Mouse (Mus musculus): ENCODE measurements around the gene Camk1d. TPM values are rescaled to one million over a fixed set of nuclear protein-coding genes. Genes with fewer than 3 reads are reported as not detected.

Camk1d gene
- polyA plus RNA-seq, 1 experiment from 2014 or later = 2.4 TPM

DNA sequence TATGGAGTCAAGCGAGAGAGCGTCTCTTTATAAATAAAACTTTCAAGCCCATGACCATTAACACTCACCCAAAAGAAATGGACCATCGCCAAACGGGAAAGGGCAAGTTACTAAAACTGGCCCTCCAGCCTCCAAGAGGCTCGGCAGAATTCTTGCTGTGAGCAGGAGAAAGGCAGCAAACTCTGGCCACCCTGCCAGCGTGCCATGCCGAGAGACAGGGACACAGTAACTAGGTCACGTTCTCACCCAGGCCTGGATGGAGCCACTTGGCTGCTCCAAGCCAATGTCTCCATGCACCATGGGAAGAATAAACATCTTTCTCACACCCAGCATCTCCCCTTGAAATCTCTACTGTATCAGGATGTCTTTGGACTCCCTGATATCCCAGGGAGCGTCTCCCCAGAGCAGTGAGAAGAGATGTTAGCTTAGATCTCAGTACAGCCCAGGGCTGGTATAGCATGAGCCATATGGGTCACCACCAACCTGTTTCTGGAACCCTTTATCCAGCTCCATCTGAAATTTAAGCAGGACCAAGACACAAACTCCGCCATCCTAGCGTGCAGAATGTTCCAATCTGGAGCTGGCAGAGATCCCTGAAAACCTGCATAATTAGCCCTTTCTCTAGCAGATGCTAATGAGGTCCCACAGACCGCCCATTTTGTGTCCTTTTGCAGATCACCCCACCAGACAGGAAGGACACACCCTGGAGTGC is 38.7 kb downstream of the Camk1d start:
- Histone ChIP-seq H3K9me3 (ENCODE audit: control insufficient read depth, low read length) (no peaks in the 10 kb centered on the region), H3K9ac (ENCODE audit: low read depth, low read length) (no peak overlapping the region), H3K27me3 (ENCODE audit: control insufficient read depth, insufficient read depth, low read length) (no peaks in the 10 kb centered on the region), H3K4me3 (ENCODE audit: low read length) (no peak overlapping the region), H3K36me3 (ENCODE audit: control insufficient read depth, insufficient read depth, low read length) (no peaks in the 10 kb centered on the region), H3K27ac (ENCODE audit: low read depth, low read length) (no peak overlapping the region), H3K4me2 (replicated peaks; ENCODE audit: low read depth, low read length) (no peak overlapping the region), H3K4me1 (ENCODE audit: control insufficient read depth, insufficient read depth, low read length) (no peaks in the 10 kb centered on the region)
- 86% methylated on average over 12 of the region's 12 CpGs for WGBS
- ATAC-seq (ENCODE audit: low FRiP score, low TSS enrichment) = no peak

DNA sequence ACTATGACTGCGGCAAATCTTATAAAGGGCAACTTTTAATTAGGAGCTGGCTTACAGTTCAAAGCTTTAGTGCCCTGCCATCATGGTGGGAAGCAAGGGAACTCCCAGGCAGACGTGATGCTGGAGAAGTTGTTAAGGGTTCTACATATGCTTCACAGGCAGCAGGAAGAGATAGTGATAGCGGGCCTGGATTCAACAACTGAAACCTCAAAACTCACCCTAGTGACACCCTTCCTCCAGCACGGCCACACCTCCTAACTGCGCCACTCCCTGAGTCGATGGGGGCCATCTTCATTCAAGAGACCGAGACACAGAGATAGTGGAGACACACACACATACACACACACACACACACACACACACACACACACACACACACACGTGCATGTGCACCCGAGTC is 39.8 kb downstream of the Camk1d start:
- Histone ChIP-seq H3K9ac (ENCODE audit: low read depth, low read length) (no peak overlapping the region), H3K9me3 (ENCODE audit: control insufficient read depth, low read length) (no peaks in the 10 kb centered on the region), H3K4me1 (ENCODE audit: control insufficient read depth, insufficient read depth, low read length) (no peaks in the 10 kb centered on the region), H3K36me3 (ENCODE audit: control insufficient read depth, insufficient read depth, low read length) (no peaks in the 10 kb centered on the region), H3K27me3 (ENCODE audit: control insufficient read depth, insufficient read depth, low read length) (no peaks in the 10 kb centered on the region), H3K4me3 (ENCODE audit: low read length) (no peak overlapping the region), H3K4me2 (replicated peaks; ENCODE audit: low read depth, low read length) (no peak overlapping the region), H3K27ac (ENCODE audit: low read depth, low read length) (no peak overlapping the region)
- WGBS = 91% methylated on average over 9 of the region's 9 CpGs
- no peak for ATAC-seq (ENCODE audit: low FRiP score, low TSS enrichment)

DNA sequence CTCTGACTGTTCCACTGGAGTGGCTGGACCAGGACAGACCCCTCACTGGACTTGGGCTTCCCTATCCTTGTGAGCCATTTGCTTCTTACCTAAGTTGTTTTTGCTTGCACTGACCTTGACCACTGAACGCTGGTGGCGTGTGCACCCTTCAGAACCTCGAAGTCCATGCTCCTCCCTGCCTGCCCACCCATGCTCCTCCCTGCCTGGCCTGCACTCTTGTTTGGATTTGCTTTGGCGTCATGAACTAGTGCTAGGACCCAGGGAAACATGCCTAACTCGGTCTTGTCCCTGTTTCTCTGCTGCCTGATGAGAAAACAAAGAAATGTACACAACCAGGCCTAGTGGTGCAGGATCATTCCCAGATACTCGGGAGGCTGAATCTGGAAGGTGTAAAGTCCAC is 40.5 kb downstream of the Camk1d start:
- no peak overlapping the region for H3K4me2 ChIP-seq (replicated peaks; ENCODE audit: low read depth, low read length)
- no peaks in the 10 kb centered on the region for H3K4me1 ChIP-seq (ENCODE audit: control insufficient read depth, insufficient read depth, low read length)
- no peak for ATAC-seq (ENCODE audit: low FRiP score, low TSS enrichment)
- H3K9me3 ChIP-seq (ENCODE audit: control insufficient read depth, low read length) = no peaks in the 10 kb centered on the region
- no peaks in the 10 kb centered on the region for H3K27me3 ChIP-seq (ENCODE audit: control insufficient read depth, insufficient read depth, low read length)
- H3K27ac ChIP-seq (ENCODE audit: low read depth, low read length) = no peak overlapping the region
- H3K9ac ChIP-seq (ENCODE audit: low read depth, low read length) = no peak overlapping the region
- 78% methylated on average over 6 of the region's 6 CpGs for WGBS
- H3K4me3 ChIP-seq (ENCODE audit: low read length) = no peak overlapping the region
- H3K36me3 ChIP-seq (ENCODE audit: control insufficient read depth, insufficient read depth, low read length) = no peaks in the 10 kb centered on the region

DNA sequence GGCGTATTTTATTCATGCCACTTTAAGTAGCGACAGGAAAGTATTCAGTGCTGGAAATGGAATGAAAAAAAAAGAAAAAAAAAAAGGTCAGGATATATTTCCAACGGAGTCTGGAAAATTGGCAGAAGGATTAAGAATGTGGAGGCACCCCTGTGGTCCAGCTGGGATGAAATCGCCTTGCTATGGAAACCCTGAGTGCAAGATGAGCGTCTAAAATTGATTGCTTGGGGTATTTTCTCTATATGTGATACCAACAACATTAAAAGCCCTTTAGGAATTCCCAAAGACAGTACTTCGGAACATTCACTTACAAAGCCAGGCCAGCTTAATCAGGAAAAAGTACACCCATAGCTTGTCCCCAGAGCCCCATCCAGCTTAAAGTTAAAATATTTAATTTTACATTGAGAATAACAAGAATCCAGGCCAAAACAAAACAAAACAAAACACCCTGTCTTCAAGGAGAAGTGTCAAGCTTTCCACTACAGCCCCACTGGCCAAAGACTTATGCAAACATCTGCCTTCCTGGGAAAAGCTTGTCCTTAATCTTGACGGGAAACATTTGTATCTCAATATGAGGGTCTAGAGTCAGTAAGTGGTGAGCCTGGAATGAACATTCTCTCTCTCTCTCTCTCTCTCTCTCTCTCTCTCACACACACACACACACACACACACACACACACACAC is 41.3 kb downstream of the Camk1d start:
- Histone ChIP-seq H3K27me3 (ENCODE audit: control insufficient read depth, insufficient read depth, low read length) (no peaks in the 10 kb centered on the region), H3K36me3 (ENCODE audit: control insufficient read depth, insufficient read depth, low read length) (no peaks in the 10 kb centered on the region), H3K9ac (ENCODE audit: low read depth, low read length) (no peak overlapping the region), H3K4me3 (ENCODE audit: low read length) (no peak overlapping the region), H3K9me3 (ENCODE audit: control insufficient read depth, low read length) (no peaks in the 10 kb centered on the region), H3K27ac (ENCODE audit: low read depth, low read length) (no peak overlapping the region), H3K4me2 (replicated peaks; ENCODE audit: low read depth, low read length) (no peak overlapping the region), H3K4me1 (ENCODE audit: control insufficient read depth, insufficient read depth, low read length) (no peaks in the 10 kb centered on the region)
- no peak for ATAC-seq (ENCODE audit: low FRiP score, low TSS enrichment)
- 59% methylated on average over 7 of the region's 7 CpGs for WGBS

DNA sequence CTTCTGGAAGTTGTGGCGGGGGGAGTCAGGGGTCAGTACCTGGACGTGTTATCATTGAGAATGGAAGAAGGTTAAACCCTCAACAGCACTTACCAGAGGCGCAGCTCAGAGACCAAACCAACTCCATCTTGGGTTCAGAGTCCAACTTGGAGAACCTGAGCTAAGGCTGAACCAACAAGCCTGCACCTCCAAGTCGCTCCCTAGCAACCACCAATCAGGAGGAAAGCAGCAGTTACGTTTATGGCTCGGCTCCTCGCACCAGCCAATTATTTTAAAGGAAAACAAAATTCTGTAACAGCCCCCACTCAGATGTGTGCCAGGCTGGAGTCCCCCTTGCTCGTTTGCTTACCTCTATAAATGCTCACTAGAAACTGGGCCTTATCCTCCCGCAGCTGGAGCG is 44.2 kb downstream of the Camk1d start:
- no peak for ATAC-seq (ENCODE audit: low FRiP score, low TSS enrichment)
- Histone ChIP-seq H3K36me3 (ENCODE audit: control insufficient read depth, insufficient read depth, low read length) (no peaks in the 10 kb centered on the region), H3K9ac (ENCODE audit: low read depth, low read length) (no peak overlapping the region), H3K4me2 (replicated peaks; ENCODE audit: low read depth, low read length) (no peak overlapping the region), H3K4me3 (ENCODE audit: low read length) (no peak overlapping the region), H3K9me3 (ENCODE audit: control insufficient read depth, low read length) (no peaks in the 10 kb centered on the region), H3K27ac (ENCODE audit: low read depth, low read length) (no peak overlapping the region), H3K4me1 (ENCODE audit: control insufficient read depth, insufficient read depth, low read length) (no peaks in the 10 kb centered on the region), H3K27me3 (ENCODE audit: control insufficient read depth, insufficient read depth, low read length) (no peaks in the 10 kb centered on the region)
- 91% methylated on average over 10 of the region's 10 CpGs for WGBS

DNA sequence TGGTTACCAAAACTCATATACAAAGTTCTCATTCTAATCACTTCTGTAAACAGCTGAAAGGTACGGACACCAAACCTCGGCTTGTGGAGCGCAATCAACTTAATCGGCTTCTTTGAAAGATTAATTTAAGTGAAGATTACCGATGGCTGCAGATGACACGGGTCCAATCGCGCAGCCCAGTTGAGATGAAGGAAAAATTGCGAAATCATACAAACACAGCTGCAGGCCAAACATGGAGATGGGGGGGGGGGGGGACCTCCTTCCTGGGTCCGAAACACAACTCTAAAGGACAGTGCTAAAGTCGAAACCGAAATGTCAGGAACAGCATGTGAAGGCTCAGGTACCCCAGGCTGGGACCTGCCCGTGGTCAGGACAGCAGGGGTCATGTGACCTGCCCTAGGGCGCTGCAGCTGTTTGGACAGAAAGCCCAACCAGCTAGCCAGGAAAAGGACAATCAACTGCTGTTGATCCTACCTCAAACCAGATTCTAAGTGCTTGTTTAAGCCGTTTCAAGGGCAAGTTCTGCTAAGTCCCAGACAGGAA is 44.7 kb downstream of the Camk1d start:
- ATAC-seq (ENCODE audit: low FRiP score, low TSS enrichment) = no peak
- H3K36me3 ChIP-seq (ENCODE audit: control insufficient read depth, insufficient read depth, low read length) = no peaks in the 10 kb centered on the region
- no peak overlapping the region for H3K27ac ChIP-seq (ENCODE audit: low read depth, low read length)
- no peaks in the 10 kb centered on the region for H3K4me1 ChIP-seq (ENCODE audit: control insufficient read depth, insufficient read depth, low read length)
- no peaks in the 10 kb centered on the region for H3K27me3 ChIP-seq (ENCODE audit: control insufficient read depth, insufficient read depth, low read length)
- WGBS = 85% methylated on average over 15 of the region's 15 CpGs
- H3K4me3 ChIP-seq (ENCODE audit: low read length) = no peak overlapping the region
- no peak overlapping the region for H3K9ac ChIP-seq (ENCODE audit: low read depth, low read length)
- H3K9me3 ChIP-seq (ENCODE audit: control insufficient read depth, low read length) = no peaks in the 10 kb centered on the region
- H3K4me2 ChIP-seq (replicated peaks; ENCODE audit: low read depth, low read length) = no peak overlapping the region

DNA sequence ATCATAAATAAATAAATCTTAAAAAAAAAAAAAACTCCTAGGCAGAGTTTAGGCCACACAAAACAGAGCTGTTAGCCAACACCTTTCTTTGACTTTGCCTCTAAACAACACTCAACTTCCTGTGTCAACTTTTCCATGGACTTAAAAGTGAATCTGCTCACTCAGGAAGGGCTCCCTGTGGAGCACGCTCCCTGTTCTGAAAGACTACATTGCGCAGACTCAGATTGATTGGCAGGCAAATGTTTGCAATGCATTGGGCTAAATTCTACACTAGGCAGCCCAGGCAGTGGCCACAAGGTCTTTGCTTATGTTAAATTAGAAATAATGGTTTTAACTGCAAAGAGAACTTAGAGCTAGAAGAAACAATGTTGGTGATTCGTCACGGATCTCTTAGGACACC is 45.4 kb downstream of the Camk1d start:
- 94% methylated on average over 4 of the region's 4 CpGs for WGBS
- H3K27me3 ChIP-seq (ENCODE audit: control insufficient read depth, insufficient read depth, low read length) = no peaks in the 10 kb centered on the region
- ATAC-seq (ENCODE audit: low FRiP score, low TSS enrichment) = no peak
- H3K4me3 ChIP-seq (ENCODE audit: low read length) = no peak overlapping the region
- H3K36me3 ChIP-seq (ENCODE audit: control insufficient read depth, insufficient read depth, low read length) = no peaks in the 10 kb centered on the region
- H3K9me3 ChIP-seq (ENCODE audit: control insufficient read depth, low read length) = no peaks in the 10 kb centered on the region
- no peak overlapping the region for H3K4me2 ChIP-seq (replicated peaks; ENCODE audit: low read depth, low read length)
- H3K27ac ChIP-seq (ENCODE audit: low read depth, low read length) = no peak overlapping the region
- no peaks in the 10 kb centered on the region for H3K4me1 ChIP-seq (ENCODE audit: control insufficient read depth, insufficient read depth, low read length)
- H3K9ac ChIP-seq (ENCODE audit: low read depth, low read length) = no peak overlapping the region

DNA sequence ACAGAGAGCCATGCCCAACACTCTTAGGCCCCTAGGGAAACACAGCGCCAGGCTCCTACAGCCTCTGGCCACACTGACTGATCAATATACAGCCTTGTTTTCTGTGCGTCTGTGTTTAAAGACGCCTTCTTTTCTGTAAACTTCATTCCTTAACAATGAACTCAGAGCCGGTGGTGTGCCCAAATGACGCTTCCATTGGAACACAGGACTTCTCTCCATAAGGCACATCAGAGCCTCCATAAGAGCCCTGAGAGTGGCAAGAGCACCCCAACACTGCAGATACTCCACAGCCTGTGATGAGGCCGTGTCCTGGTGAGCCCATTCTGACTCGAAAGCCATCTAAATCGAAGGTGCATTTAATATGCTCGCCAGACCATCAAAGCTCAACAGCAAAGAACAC is 50.8 kb downstream of the Camk1d start:
- no peak overlapping the region for H3K27ac ChIP-seq (ENCODE audit: low read depth, low read length)
- no peaks in the 10 kb centered on the region for H3K4me1 ChIP-seq (ENCODE audit: control insufficient read depth, insufficient read depth, low read length)
- no peak for ATAC-seq (ENCODE audit: low FRiP score, low TSS enrichment)
- H3K4me3 ChIP-seq (ENCODE audit: low read length) = no peak overlapping the region
- no peaks in the 10 kb centered on the region for H3K9me3 ChIP-seq (ENCODE audit: control insufficient read depth, low read length)
- H3K9ac ChIP-seq (ENCODE audit: low read depth, low read length) = no peak overlapping the region
- H3K4me2 ChIP-seq (replicated peaks; ENCODE audit: low read depth, low read length) = no peak overlapping the region
- 92% methylated on average over 9 of the region's 9 CpGs for WGBS
- H3K27me3 ChIP-seq (ENCODE audit: control insufficient read depth, insufficient read depth, low read length) = no peaks in the 10 kb centered on the region
- no peaks in the 10 kb centered on the region for H3K36me3 ChIP-seq (ENCODE audit: control insufficient read depth, insufficient read depth, low read length)

DNA sequence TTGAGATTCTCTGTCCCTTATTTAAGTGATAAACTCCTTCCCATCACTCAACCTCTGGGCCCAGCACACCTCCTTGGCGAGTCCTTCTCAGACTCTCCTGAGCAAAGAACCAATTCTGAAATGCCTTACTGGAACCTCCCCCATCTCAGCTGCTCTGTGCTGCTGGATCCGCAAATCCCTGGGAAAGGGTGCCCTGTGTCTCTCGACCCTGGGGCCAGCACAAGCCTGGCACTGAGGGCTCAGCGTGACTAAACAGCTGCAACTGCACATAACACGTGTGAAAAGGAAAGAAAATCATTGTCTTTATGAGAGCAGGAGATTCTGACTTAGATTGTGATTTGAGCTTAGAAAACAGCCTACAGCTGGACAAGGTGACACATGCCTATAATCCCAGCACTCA is 52.4 kb downstream of the Camk1d start:
- no peak for ATAC-seq (ENCODE audit: low FRiP score, low TSS enrichment)
- no peaks in the 10 kb centered on the region for H3K9me3 ChIP-seq (ENCODE audit: control insufficient read depth, low read length)
- no peak overlapping the region for H3K4me3 ChIP-seq (ENCODE audit: low read length)
- no peak overlapping the region for H3K9ac ChIP-seq (ENCODE audit: low read depth, low read length)
- no peaks in the 10 kb centered on the region for H3K4me1 ChIP-seq (ENCODE audit: control insufficient read depth, insufficient read depth, low read length)
- WGBS = 58% methylated on average over 5 of the region's 5 CpGs
- no peak overlapping the region for H3K27ac ChIP-seq (ENCODE audit: low read depth, low read length)
- no peaks in the 10 kb centered on the region for H3K27me3 ChIP-seq (ENCODE audit: control insufficient read depth, insufficient read depth, low read length)
- H3K36me3 ChIP-seq (ENCODE audit: control insufficient read depth, insufficient read depth, low read length) = no peaks in the 10 kb centered on the region
- no peak overlapping the region for H3K4me2 ChIP-seq (replicated peaks; ENCODE audit: low read depth, low read length)

All from kidney, embryonic 14.5 days (tissue).